Mouse (Mus musculus) kidney, adult 9 months (tissue): ENCODE measurements around the gene Ccdc73.

Source experiments
- DNase-seq: peaks from one replicate; pipeline ENCODE4 v3.0.0; 2022

The Ccdc73 gene

GRCm38 (mm10) chr2:105028806-105029205, 161.2 kb downstream of the Ccdc73 start:
- no peak for DNase-seq

GRCm38 (mm10) chr2:105030505-105030904, 162.9 kb downstream of the Ccdc73 start:
- DNase-seq: no peak

- DNase-seq: no peak
Observed at GRCm38 (mm10) chr2:105034084-105034483, 166.5 kb downstream of the Ccdc73 start.

GRCm38 (mm10) chr2:105035985-105036384, 168.4 kb downstream of the Ccdc73 start:
- no peak for DNase-seq

- no peak for DNase-seq
Observed at GRCm38 (mm10) chr2:105036401-105037070, 168.9 kb downstream of the Ccdc73 start.

GRCm38 (mm10) chr2:105037956-105038569, 170.5 kb downstream of the Ccdc73 start:
- DNase-seq: no peak

GRCm38 (mm10) chr2:105038879-105039278, 171.3 kb downstream of the Ccdc73 start:
- no peak for DNase-seq

- DNase-seq: no peak
Observed at GRCm38 (mm10) chr2:105040859-105041258, 173.3 kb downstream of the Ccdc73 start.

GRCm38 (mm10) chr2:105043152-105043551, 175.5 kb downstream of the Ccdc73 start:
- DNase-seq: peak; percentile 17

- no peak for DNase-seq
Observed at GRCm38 (mm10) chr2:105048301-105048700, 180.7 kb downstream of the Ccdc73 start.

- no peak for DNase-seq
Observed at GRCm38 (mm10) chr2:105055529-105055928, 187.9 kb downstream of the Ccdc73 start.

GRCm38 (mm10) chr2:105058577-105059116, 191.0 kb downstream of the Ccdc73 start:
- peak; percentile 14 for DNase-seq

GRCm38 (mm10) chr2:105062741-105063372, 195.3 kb downstream of the Ccdc73 start:
- DNase-seq: peak; percentile 30
